In genomic region chr15:98969372-98970101, GRCm38 (mm10) we compare ENCODE assay signal across 9 mouse cellular contexts. TPM values are rescaled to one million over a fixed set of nuclear protein-coding genes. Genes with fewer than 3 reads are reported as not detected.
A peak's percentile ranks its signal among the peaks of the same experiment; 100 is the strongest.
DNase-seq lines count a peak whose midpoint lies in the region; ATAC-seq lines count a peak whose summit lies in the region.
"Had no signal": no experiment of that assay in that cellular context is flagged by ENCODE, and none has a peak within 500 bp of the region (broad histone marks: within the 10 kb centered on the region; RNA-seq: fewer than 3 reads in every experiment).

No protein-coding gene starts in this region.

- H3K36me3 ChIP-seq in liver, embryonic 11.5 days (ENCODE audit: control insufficient read depth, insufficient read depth, low read length): no peaks in the 10 kb centered on the region
- H3K36me3 ChIP-seq in hindbrain, embryonic 16.5 days (ENCODE audit: control insufficient read depth, insufficient read depth, low read length): no peaks in the 10 kb centered on the region
- H3K36me3 ChIP-seq in neural tube, embryonic 13.5 days: no peaks in the 10 kb centered on the region
- H3K36me3 ChIP-seq: liver, embryonic 15.5 days had no signal

- H3K4me2 ChIP-seq in liver, embryonic 11.5 days: peak overlapping the region; percentile 23; the same call in 1 of the 2 replicates
- H3K4me2 ChIP-seq in hindbrain, embryonic 16.5 days (ENCODE audit: low read length): peak overlapping the region; percentile 27
- H3K4me2 ChIP-seq in neural tube, embryonic 13.5 days: peak overlapping the region; percentile 52
- H3K4me2 ChIP-seq: liver, embryonic 15.5 days had no signal

- no peak for ATAC-seq in liver, embryonic 11.5 days (replicated peaks; ENCODE audit: low FRiP score)
- ATAC-seq in hindbrain, embryonic 16.5 days: no peak
- ATAC-seq in neural tube, embryonic 13.5 days (ENCODE audit: low read depth): no peak; the same call in 1 of the 2 replicates

- H3K9me3 ChIP-seq in liver, embryonic 11.5 days (ENCODE audit: control insufficient read depth, low read length): no peaks in the 10 kb centered on the region
- H3K9me3 ChIP-seq in hindbrain, embryonic 16.5 days (ENCODE audit: control insufficient read depth, low read length): no peaks in the 10 kb centered on the region
- H3K9me3 ChIP-seq in neural tube, embryonic 13.5 days: no peaks in the 10 kb centered on the region
- H3K9me3 ChIP-seq: liver, embryonic 15.5 days had no signal

- H3K4me3 ChIP-seq in liver, embryonic 11.5 days (ENCODE audit: low read depth, low read length): no peak overlapping the region
- H3K4me3 ChIP-seq in hindbrain, embryonic 16.5 days (ENCODE audit: low read length): peak overlapping the region; percentile 9; the same call in 1 of the 2 replicates
- H3K4me3 ChIP-seq in neural tube, embryonic 13.5 days: peak overlapping the region; percentile 9; the same call in 1 of the 2 replicates
- H3K4me3 ChIP-seq: liver, embryonic 15.5 days had no signal

- no peaks in the 10 kb centered on the region for H3K27me3 ChIP-seq in liver, embryonic 11.5 days (replicated peaks; ENCODE audit: control insufficient read depth, insufficient read depth, low read length)
- no peaks in the 10 kb centered on the region for H3K27me3 ChIP-seq in hindbrain, embryonic 16.5 days (replicated peaks; ENCODE audit: control insufficient read depth, insufficient read depth, low read length)
- H3K27me3 ChIP-seq in neural tube, embryonic 13.5 days: no peaks in the 10 kb centered on the region
- H3K27me3 ChIP-seq: liver, embryonic 15.5 days had no signal

- WGBS in liver, embryonic 11.5 days: 24% methylated on average over 16 of the region's 16 CpGs
- 3% methylated on average over 16 of the region's 16 CpGs for WGBS in hindbrain, embryonic 16.5 days
- 6% methylated on average over 16 of the region's 16 CpGs for WGBS in neural tube, embryonic 13.5 days

- no peak overlapping the region for H3K9ac ChIP-seq in liver, embryonic 11.5 days (ENCODE audit: low read depth, low read length)
- H3K9ac ChIP-seq in hindbrain, embryonic 16.5 days (ENCODE audit: low read depth, low read length): peak overlapping the region; percentile 45
- peak overlapping the region; percentile 66 for H3K9ac ChIP-seq in neural tube, embryonic 13.5 days
- H3K9ac ChIP-seq: liver, embryonic 15.5 days had no signal

- H3K4me1 ChIP-seq in liver, embryonic 11.5 days (replicated peaks; ENCODE audit: control insufficient read depth, insufficient read depth, low read length): peaks cover 4% of the 10 kb centered on the region
- peaks cover 36% of the 10 kb centered on the region for H3K4me1 ChIP-seq in hindbrain, embryonic 16.5 days (ENCODE audit: control insufficient read depth, insufficient read depth, low read depth, low read length)
- peaks cover 69% of the 10 kb centered on the region for H3K4me1 ChIP-seq in neural tube, embryonic 13.5 days (replicated peaks)

- H3K27ac ChIP-seq in liver, embryonic 11.5 days (ENCODE audit: low read depth, low read length): peak overlapping the region; percentile 26; the same call in 1 of the 2 replicates
- peak overlapping the region; percentile 94 for H3K27ac ChIP-seq in hindbrain, embryonic 16.5 days (ENCODE audit: low read depth, low read length)
- H3K27ac ChIP-seq in neural tube, embryonic 13.5 days (replicated peaks): peak overlapping the region; percentile 98
- H3K27ac ChIP-seq: liver, embryonic 15.5 days had no signal

- DNase-seq in liver, embryonic 11.5 days (ENCODE audit: low spot score): no peak
- no peak for DNase-seq in liver
- peak; percentile 68 for DNase-seq in embryo, embryonic 10.5 days (ENCODE audit: low spot score)
- no peak for DNase-seq in left cerebral cortex, adult 18-20 months (ENCODE audit: low spot score in 2 of 2)
- DNase-seq in layer of hippocampus, adult 9-11 months: no peak
- no peak for DNase-seq in testis, postnatal 10 days (ENCODE audit: low spot score)

RNA-seq across cellular contexts. Expression of gene Tuba1a, which starts 16.0 kb away (rescaled TPM):
- 419 and 432 TPM in 2 replicates for polyA plus RNA-seq in liver, embryonic 11.5 days (2014; fragmentation: Nextera tagmentation; extraction: Ambion mirVana)
- polyA plus RNA-seq in hindbrain, embryonic 16.5 days (2015; fragmentation: Nextera tagmentation; extraction: Ambion mirVana): 15,480 and 15,543 TPM in 2 replicates
- polyA plus RNA-seq in neural tube, embryonic 13.5 days (2015; fragmentation: Nextera tagmentation; extraction: Ambion mirVana): 13,124 and 14,228 TPM in 2 replicates
- total RNA-seq in left cerebral cortex, adult 18-20 months (2021): 100 to 1,000 TPM; 874 to 893 TPM

RNA-seq across cellular contexts. Expression of gene Gm49450, which starts 16.2 kb away (rescaled TPM):
- not detected in 2 replicates for polyA plus RNA-seq in liver, embryonic 11.5 days (2014; fragmentation: Nextera tagmentation; extraction: Ambion mirVana)
- polyA plus RNA-seq in hindbrain, embryonic 16.5 days (2015; fragmentation: Nextera tagmentation; extraction: Ambion mirVana): not detected in 2 replicates
- polyA plus RNA-seq in neural tube, embryonic 13.5 days (2015; fragmentation: Nextera tagmentation; extraction: Ambion mirVana): not detected in 2 replicates
- not detected for total RNA-seq in left cerebral cortex, adult 18-20 months (2021)
- polyA plus RNA-seq: liver, embryonic 15.5 days had no signal

RNA-seq across cellular contexts. Expression of gene Tuba1b, which starts 35.2 kb away (rescaled TPM):
- polyA plus RNA-seq in liver, embryonic 11.5 days (2014; fragmentation: Nextera tagmentation; extraction: Ambion mirVana): 1,854 and 2,015 TPM in 2 replicates
- 1,672 and 1,683 TPM in 2 replicates for polyA plus RNA-seq in hindbrain, embryonic 16.5 days (2015; fragmentation: Nextera tagmentation; extraction: Ambion mirVana)
- 1,062 and 1,121 TPM in 2 replicates for polyA plus RNA-seq in neural tube, embryonic 13.5 days (2015; fragmentation: Nextera tagmentation; extraction: Ambion mirVana)
- 100 to 1,000 TPM; 584 to 602 TPM for total RNA-seq in left cerebral cortex, adult 18-20 months (2021)

RNA-seq across cellular contexts. Expression of gene Lmbr1l, which starts 51.5 kb away (rescaled TPM):
- polyA plus RNA-seq in liver, embryonic 11.5 days (2014; fragmentation: Nextera tagmentation; extraction: Ambion mirVana): 1.6 and 2.8 TPM in 2 replicates
- 25.9 and 27.0 TPM in 2 replicates for polyA plus RNA-seq in hindbrain, embryonic 16.5 days (2015; fragmentation: Nextera tagmentation; extraction: Ambion mirVana)
- 34.9 and 39.0 TPM in 2 replicates for polyA plus RNA-seq in neural tube, embryonic 13.5 days (2015; fragmentation: Nextera tagmentation; extraction: Ambion mirVana)
- total RNA-seq in left cerebral cortex, adult 18-20 months (2021): 10 to 100 TPM; 12.9 to 17.9 TPM

Comparison
In these comparisons a context has a peak if more than half of its experiments do, and no peak if none do; other contexts are left out.
1. H3K27ac ChIP-seq: peak in every context shown above with its lines; median percentile 98 in neural tube, embryonic 13.5 days; 94 in hindbrain, embryonic 16.5 days; 26 in liver, embryonic 11.5 days.
2. RNA of gene Tuba1a, which starts 16.0 kb away (polyA plus RNA-seq): 15,480 to 15,543 TPM in hindbrain, embryonic 16.5 days and 13,124 to 14,228 TPM in neural tube, embryonic 13.5 days; 419 to 432 TPM in liver, embryonic 11.5 days; every median in the first group is over 10 times any median in the second.
3. Peak in every context shown above with its lines, with median percentiles within 50 percentile points of each other: H3K4me2 ChIP-seq.